Mouse (Mus musculus) bone marrow macrophage, adult 2 months (primary cell): ENCODE measurements at regions not wholly inside any gene's neighbourhood (a gene's known extent, or its start where the extent isn't known, plus 50 kb on each side); places are given as distances from the start of the nearest gene placed in this dataset.

Experiments used
- CTCF ChIP-seq: IDR thresholded peaks from 2 replicates; pipeline ENCODE4 v1.5.1; 2012; ENCODE audit warnings: low read depth, mild to moderate bottlenecking, low read length, moderate library complexity
- POLR2A ChIP-seq: IDR thresholded peaks from 2 replicates; pipeline ENCODE4 v1.6.1; 2012; ENCODE audit warnings: mild to moderate bottlenecking, low read depth, low read length, borderline replicate concordance

- no peak for TF ChIP-seq POLR2A
- TF ChIP-seq CTCF: no peak
Measured at GRCm38 (mm10) chr16:12754361-12754760, 355.1 kb upstream of the Ercc4 start.
